Mouse (Mus musculus) right cerebral cortex, postnatal 36 days (tissue): ENCODE measurements around the gene 1110012L19Rik.
"Not testable (repeated sequence)": the region's sequence is repeated elsewhere in the genome, so short reads cannot be mapped to it uniquely, and the experiment has no call there.

Experiments used
- DNase-seq, 2 experiments: peaks; one replicate each; pipeline ENCODE4 v3.0.0; 2022; ENCODE audit warnings: low spot score in 2 of 2, mixed read lengths in 1 of 2

Gene 1110012L19Rik

GRCm38 (mm10) chrX:70385276-70385961 is at the start of gene 1110012L19Rik:
Gene 1110012L19Rik, plus strand, starts transcription at chrX:70385877.
- peak; percentile 67 to 81 for DNase-seq

GRCm38 (mm10) chrX:70362985-70363384 is 22.7 kb upstream of the 1110012L19Rik start:
- peak in 1 of 2 experiments; percentile 5 for DNase-seq

GRCm38 (mm10) chrX:70363446-70363845 is 22.2 kb upstream of the 1110012L19Rik start:
- no peak for DNase-seq

GRCm38 (mm10) chrX:70364202-70364601 is 21.5 kb upstream of the 1110012L19Rik start:
- DNase-seq, result no peak

GRCm38 (mm10) chrX:70364661-70365613 is 20.7 kb upstream of the 1110012L19Rik start, which contains the start of gene Ids:
Gene Ids, minus strand, starts transcription at chrX:70365084.
- peak; percentile 77 for DNase-seq

GRCm38 (mm10) chrX:70369758-70370157 is 15.9 kb upstream of the 1110012L19Rik start:
- DNase-seq, result not testable (repeated sequence)

GRCm38 (mm10) chrX:70374469-70375110 is 11.1 kb upstream of the 1110012L19Rik start:
- DNase-seq, result not testable (repeated sequence)

- no peak for DNase-seq
Observed at GRCm38 (mm10) chrX:70384917-70385275, 781 bp upstream of the 1110012L19Rik start.

GRCm38 (mm10) chrX:70385962-70386351 is 280 bp downstream of the 1110012L19Rik start:
- DNase-seq, result peak in 1 of 2 experiments; percentile 7

- DNase-seq, result not testable (repeated sequence)
Observed at GRCm38 (mm10) chrX:70392636-70393035, 7.0 kb downstream of the 1110012L19Rik start.

- not testable (repeated sequence) for DNase-seq
Observed at GRCm38 (mm10) chrX:70425473-70425872, 39.8 kb downstream of the 1110012L19Rik start.
